Mouse (Mus musculus) spleen, adult 2 months (tissue): Measurements from ENCODE around the gene Unk. TPM values are rescaled to one million over a fixed set of nuclear protein-coding genes. Genes with fewer than 3 reads are reported as not detected.
A peak's percentile ranks its signal among the peaks of the same experiment; 100 is the strongest.

Source experiments
- DNase-seq, 2 experiments: peaks; one replicate each; pipeline versions ENCODE4 v3.0.0 to v3.0.0-alpha.2; 2012 to 2021; ENCODE audit warnings: low spot score in 2 of 2, low read depth in 1 of 2
- H3K27ac ChIP-seq: fragments of 200-500 bp; 2 replicates; pipeline ENCODE4 v1.5.1; 2012; ENCODE audit warnings: low read length, inconsistent platforms; ENCODE audit not compliant: insufficient read depth
- H3K27me3 ChIP-seq: fragments of 200-500 bp; 2 replicates; pipeline ENCODE4 v1.6.1; 2012; ENCODE audit warnings: mild to moderate bottlenecking, moderate library complexity, low read length, inconsistent platforms; ENCODE audit not compliant: control insufficient read depth, insufficient read depth
- H3K36me3 ChIP-seq: fragments of 200-500 bp; 2 replicates; pipeline ENCODE4 v1.6.1; 2012; ENCODE audit warnings: mild to moderate bottlenecking, low read length, inconsistent platforms; ENCODE audit not compliant: control insufficient read depth, insufficient read depth
- H3K4me1 ChIP-seq: fragments of 200-500 bp; 2 replicates; pipeline ENCODE4 v1.6.1; 2011; ENCODE audit warnings: inconsistent platforms; ENCODE audit not compliant: control insufficient read depth, insufficient read depth, insufficient read length
- H3K4me3 ChIP-seq: fragments of 200-500 bp; 2 replicates; pipeline ENCODE4 v1.5.1; 2011; ENCODE audit warnings: mild to moderate bottlenecking, inconsistent platforms; ENCODE audit not compliant: insufficient read depth, insufficient read length; ENCODE audit errors: extremely low read depth
- CTCF ChIP-seq: fragments of 200-500 bp; IDR thresholded peaks from 2 replicates; pipeline ENCODE4 v1.5.1; 2011; ENCODE audit warnings: mild to moderate bottlenecking, inconsistent platforms; ENCODE audit not compliant: insufficient read depth, insufficient read length, insufficient replicate concordance; ENCODE audit errors: extremely low read depth
- POLR2A ChIP-seq: fragments of 200-500 bp; IDR thresholded peaks from 2 replicates; pipeline ENCODE4 v1.6.1; 2011; ENCODE audit warnings: low read depth, low read length, inconsistent platforms
- WGBS: fragments of 180-500 bp; shearing (Covaris S2); methylation state at CpG from one replicate; pipeline ENCODE4 v1.1.7; 2018; 5-methylcytosine and 5-hydroxymethylcytosine counted together
- polyA plus RNA-seq: library from polyadenylated mRNA; depleted of rRNA; stranded (reverse); fragments of >200 nt; gene quantifications from 2 replicates; pipeline ENCODE4 v1.2.3, GENCODE M21; 2012; rRNA removed

Gene Unk
- polyA plus RNA-seq, 1 experiment = 37.9 TPM

DNA sequence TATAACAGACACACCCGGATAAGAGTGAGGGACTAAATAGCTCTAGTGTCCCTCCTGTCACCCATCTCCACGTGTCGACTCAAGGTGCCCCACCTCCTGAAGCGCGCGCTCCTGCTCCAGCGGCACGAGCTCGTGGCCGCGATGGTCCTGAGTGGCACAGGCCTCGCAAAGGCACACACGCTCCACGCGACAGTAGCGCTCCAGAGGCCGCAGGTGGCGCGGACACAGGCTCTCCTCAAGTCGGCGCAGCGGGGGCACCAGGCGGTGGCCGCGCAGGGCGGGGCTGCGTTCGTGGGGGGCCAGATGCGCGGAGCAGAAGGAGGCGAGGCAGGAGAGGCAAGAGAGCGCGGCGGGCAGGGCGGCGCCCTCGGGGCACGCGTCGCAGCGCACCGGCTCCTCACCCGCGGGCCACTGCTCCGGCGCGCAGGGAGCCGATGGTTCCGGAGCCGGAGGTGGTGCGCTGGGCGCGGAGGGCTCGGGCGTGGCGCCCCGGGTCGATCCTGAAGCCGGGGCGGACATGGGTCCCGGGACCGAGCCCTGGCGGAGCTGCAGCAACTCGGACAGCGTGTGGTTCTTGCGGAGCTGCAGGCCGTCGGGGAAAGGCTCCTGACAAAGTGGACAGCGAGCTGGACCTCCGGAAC, 79.4 kb downstream of the Unk start:
- 1% methylated on average over 61 of the region's 70 CpGs for WGBS
- Histone ChIP-seq H3K4me1 (peaks cover 10% of the 10 kb centered on the region), H3K27me3 (peaks cover 9% of the 10 kb centered on the region), H3K27ac (peak overlapping the region; percentile 71), H3K36me3 (no peaks in the 10 kb centered on the region), H3K4me3 (peak overlapping the region; percentile 55)
- no peak for DNase-seq
- TF ChIP-seq CTCF = no peak
- TF ChIP-seq POLR2A = no peak

DNA sequence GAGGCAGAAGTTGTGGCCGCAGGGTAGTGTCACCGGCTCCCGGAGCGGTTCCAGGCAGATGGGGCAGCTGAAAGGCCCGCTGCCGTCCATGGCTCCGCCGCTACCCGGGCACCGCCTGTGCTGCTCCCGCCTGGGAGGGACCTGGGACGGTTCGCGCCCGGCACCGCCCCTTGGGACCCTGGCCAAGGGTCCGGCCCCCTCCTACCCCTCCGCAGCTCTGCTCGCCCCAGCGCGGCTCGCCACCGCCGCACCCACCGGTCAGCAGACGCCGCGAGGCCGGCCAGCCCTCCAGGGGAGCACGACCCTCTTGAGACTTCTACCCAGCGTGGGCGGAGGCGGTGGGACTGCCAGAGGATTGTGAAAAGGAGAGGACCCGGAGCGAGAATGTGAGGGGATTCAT, 80.0 kb downstream of the Unk start:
- no peaks in the 10 kb centered on the region for H3K36me3 ChIP-seq
- peak overlapping the region; percentile 55 for H3K4me3 ChIP-seq
- WGBS = 4% methylated on average over 29 of the region's 35 CpGs
- peaks cover 9% of the 10 kb centered on the region for H3K27me3 ChIP-seq
- peaks cover 10% of the 10 kb centered on the region for H3K4me1 ChIP-seq
- H3K27ac ChIP-seq = peak overlapping the region; percentile 72
- no peak for DNase-seq
- TF ChIP-seq CTCF (no peak), POLR2A (no peak)

DNA sequence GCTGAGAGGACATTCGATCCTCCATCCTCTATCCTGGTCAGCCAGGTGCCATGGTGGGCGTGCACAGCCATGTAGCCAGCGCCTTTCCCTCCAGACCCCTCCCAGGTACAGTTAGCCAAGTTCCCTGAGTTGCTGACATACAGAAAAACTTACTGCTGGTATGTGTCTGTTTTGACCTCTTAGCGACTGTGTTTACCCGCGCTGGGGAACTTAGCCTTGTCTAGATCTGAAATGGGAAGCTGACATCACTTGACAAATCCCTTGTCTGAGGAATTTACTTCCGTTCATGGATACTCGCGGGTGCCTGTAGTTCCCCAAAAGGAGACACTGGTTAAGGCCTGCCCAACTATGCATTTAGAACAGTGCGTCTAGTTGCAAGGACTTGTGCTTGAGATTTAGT, 80.4 kb downstream of the Unk start:
- TF ChIP-seq CTCF = no peak
- TF ChIP-seq POLR2A = no peak
- DNase-seq = no peak
- peaks cover 9% of the 10 kb centered on the region for H3K27me3 ChIP-seq
- H3K4me1 ChIP-seq = peaks cover 10% of the 10 kb centered on the region
- H3K36me3 ChIP-seq = no peaks in the 10 kb centered on the region
- peak overlapping the region; percentile 72 for H3K27ac ChIP-seq
- H3K4me3 ChIP-seq = peak overlapping the region; percentile 46; the same call in 1 of the 2 replicates
- WGBS = 21% methylated on average over 10 of the region's 10 CpGs

Other genes starting within 250 kb of the Unk start
- gene Caskin2, start 216.7 kb upstream of the Unk start, polyA plus RNA-seq = 13.2 and 15.9 TPM in 2 replicates
- 30.8 and 42.9 TPM in 2 replicates for gene Tsen54, start 215.6 kb upstream of the Unk start, polyA plus RNA-seq
- gene Llgl2, start 206.3 kb upstream of the Unk start, polyA plus RNA-seq = 26.1 and 26.7 TPM in 2 replicates
- 1.6 and 1.7 TPM in 2 replicates for gene Myo15b, start 171.9 kb upstream of the Unk start, polyA plus RNA-seq
- 5.7 and 8.0 TPM in 2 replicates for gene Smim5, start 130.4 kb upstream of the Unk start, polyA plus RNA-seq
- 0.19 and 0.54 TPM in 2 replicates for gene Smim6, start 118.3 kb upstream of the Unk start, polyA plus RNA-seq
- gene Sap30bp, start 97.0 kb upstream of the Unk start, polyA plus RNA-seq = 19.9 and 26.7 TPM in 2 replicates
- gene Recql5, start 96.8 kb upstream of the Unk start, polyA plus RNA-seq = 28.7 and 32.1 TPM in 2 replicates
- gene Itgb4, start 55.6 kb upstream of the Unk start, polyA plus RNA-seq = 2.5 and 2.8 TPM in 2 replicates
- 30.8 and 39.4 TPM in 2 replicates for gene Galk1, start 17.6 kb upstream of the Unk start, polyA plus RNA-seq
- 161 and 200 TPM in 2 replicates for gene H3f3b, start 2.4 kb upstream of the Unk start, polyA plus RNA-seq
- gene Unc13d, start 47.6 kb downstream of the Unk start, polyA plus RNA-seq = 49.4 and 65.0 TPM in 2 replicates
- 135 and 162 TPM in 2 replicates for gene Wbp2, start 56.7 kb downstream of the Unk start, polyA plus RNA-seq
- gene Trim47, start 96.9 kb downstream of the Unk start, polyA plus RNA-seq = 19.4 and 26.1 TPM in 2 replicates
- 23.7 and 26.0 TPM in 2 replicates for gene Trim65, start 100.8 kb downstream of the Unk start, polyA plus RNA-seq
- gene Mrpl38, start 108.5 kb downstream of the Unk start, polyA plus RNA-seq = 37.3 and 40.3 TPM in 2 replicates
- 13.3 and 14.0 TPM in 2 replicates for gene Fbf1, start 137.8 kb downstream of the Unk start, polyA plus RNA-seq
- 18.3 and 24.0 TPM in 2 replicates for gene Ten1, start 168.5 kb downstream of the Unk start, polyA plus RNA-seq
- 12.9 TPM in 2 replicates for gene Acox1, start 168.7 kb downstream of the Unk start, polyA plus RNA-seq
- 0.07 and 0.18 TPM in 2 replicates for gene Evpl, start 207.8 kb downstream of the Unk start, polyA plus RNA-seq
- 25.4 and 27.0 TPM in 2 replicates for gene Srp68, start 243.9 kb downstream of the Unk start, polyA plus RNA-seq